Mouse (Mus musculus): ENCODE results near the gene Trpv5. TPM values are rescaled to one million over a fixed set of nuclear protein-coding genes. Genes with fewer than 3 reads are reported as not detected.

The Trpv5 gene
- polyA plus RNA-seq, 1 experiment from 2014 or later: not detected

DNA sequence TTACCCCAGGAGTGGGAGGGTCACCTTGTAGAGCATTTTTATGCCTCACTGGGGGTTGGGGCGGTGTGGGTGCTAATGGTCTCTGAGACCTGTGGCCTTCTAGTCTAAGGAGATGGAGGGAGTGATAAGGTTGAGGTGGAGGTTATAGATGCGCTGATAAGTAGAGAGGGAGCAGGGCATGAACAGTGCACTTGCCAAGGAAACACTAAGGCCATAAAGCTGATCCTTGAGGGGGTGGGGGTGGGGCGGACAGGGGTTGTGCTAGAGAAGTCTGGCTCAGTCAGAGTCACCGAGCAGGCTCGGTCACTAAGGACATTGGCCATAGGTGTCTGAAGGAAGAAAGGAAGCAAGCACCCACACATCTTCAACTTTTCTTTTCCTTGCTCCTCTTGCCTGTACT lies 1.1 kb upstream of the Trpv5 start:
- Histone ChIP-seq H3K27ac (no peak overlapping the region), H3K9me3 (no peaks in the 10 kb centered on the region), H3K4me2 (no peak overlapping the region), H3K9ac (no peak overlapping the region), H3K36me3 (replicated peaks) (no peaks in the 10 kb centered on the region), H3K27me3 (no peaks in the 10 kb centered on the region), H3K4me3 (replicated peaks) (no peak overlapping the region), H3K4me1 (no peaks in the 10 kb centered on the region)
- ATAC-seq (ENCODE audit: low FRiP score): no peak
- 83% methylated on average over 5 of the region's 5 CpGs for WGBS

DNA sequence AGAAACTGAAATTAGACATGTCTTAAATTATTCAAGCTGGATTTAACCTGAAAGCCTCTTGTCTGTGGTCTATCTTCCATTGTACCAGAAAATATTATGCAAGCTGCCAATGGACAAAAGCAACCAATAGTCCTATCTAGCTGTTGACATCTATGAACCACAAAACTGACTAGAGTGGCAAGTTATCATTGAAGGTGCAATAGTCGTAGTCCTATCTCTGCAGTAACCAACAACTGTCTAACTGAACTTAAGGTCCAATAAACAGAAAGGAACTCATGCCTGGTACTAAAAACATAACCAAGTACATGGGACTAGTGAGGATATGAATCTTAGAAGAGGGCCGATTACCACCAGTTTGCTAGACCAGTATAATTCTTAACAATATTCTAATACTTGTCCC lies 4.0 kb downstream of the Trpv5 start:
- Histone ChIP-seq H3K9ac (no peak overlapping the region), H3K9me3 (no peaks in the 10 kb centered on the region), H3K36me3 (replicated peaks) (no peaks in the 10 kb centered on the region), H3K27ac (no peak overlapping the region), H3K4me1 (no peaks in the 10 kb centered on the region), H3K4me2 (no peak overlapping the region), H3K4me3 (replicated peaks) (no peak overlapping the region), H3K27me3 (no peaks in the 10 kb centered on the region)
- ATAC-seq (ENCODE audit: low FRiP score): no peak
- 90% methylated on average over 2 of the region's 2 CpGs for WGBS

DNA sequence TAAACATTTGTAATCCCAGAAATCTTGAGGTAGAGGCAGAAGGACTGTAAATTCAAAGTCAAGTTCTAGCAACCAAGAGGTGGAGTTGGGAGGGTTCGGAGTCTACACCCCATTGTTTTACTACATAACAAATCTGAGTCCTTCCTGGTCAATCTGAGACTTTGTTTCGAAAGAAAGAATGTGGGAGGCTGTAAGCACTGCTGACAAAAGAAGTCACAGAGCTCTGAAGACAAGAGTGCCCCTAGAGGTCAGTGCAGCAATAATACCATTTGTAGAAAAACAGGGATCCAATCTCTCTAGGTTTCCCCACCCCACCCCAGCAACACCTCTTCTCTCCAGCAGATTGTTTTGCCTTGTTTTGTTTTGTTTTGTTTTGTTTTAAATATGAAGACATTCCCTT lies 18.2 kb downstream of the Trpv5 start:
- 27% methylated on average over 2 of the region's 2 CpGs for WGBS
- no peak for ATAC-seq (ENCODE audit: low FRiP score)
- no peak overlapping the region for H3K4me3 ChIP-seq (replicated peaks)
- H3K9ac ChIP-seq: no peak overlapping the region
- no peaks in the 10 kb centered on the region for H3K4me1 ChIP-seq
- no peaks in the 10 kb centered on the region for H3K9me3 ChIP-seq
- H3K27ac ChIP-seq: no peak overlapping the region
- H3K27me3 ChIP-seq: no peaks in the 10 kb centered on the region
- H3K4me2 ChIP-seq: no peak overlapping the region
- H3K36me3 ChIP-seq (replicated peaks): no peaks in the 10 kb centered on the region

DNA sequence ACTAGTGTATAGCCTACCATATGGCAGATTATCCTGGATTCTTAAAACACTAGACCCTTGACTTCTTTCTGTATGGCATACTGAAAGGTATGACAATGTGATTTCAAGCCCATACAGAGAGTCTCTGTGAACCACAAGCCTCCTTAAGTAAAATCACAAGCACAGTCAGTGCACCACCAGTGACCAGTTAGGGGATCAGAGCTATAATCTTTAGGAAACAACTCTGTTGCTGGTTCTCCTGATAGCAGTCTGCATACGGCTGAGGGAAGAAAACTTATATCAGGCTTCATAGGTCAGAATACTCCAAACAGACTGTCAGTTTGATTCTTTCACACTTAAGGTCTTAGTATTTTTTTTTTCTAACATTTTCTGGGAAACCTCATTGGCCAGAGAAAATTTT lies 22.1 kb downstream of the Trpv5 start:
- Histone ChIP-seq H3K4me2 (no peak overlapping the region), H3K4me1 (no peaks in the 10 kb centered on the region), H3K9ac (no peak overlapping the region), H3K9me3 (no peaks in the 10 kb centered on the region), H3K4me3 (replicated peaks) (no peak overlapping the region), H3K27ac (no peak overlapping the region), H3K27me3 (no peaks in the 10 kb centered on the region), H3K36me3 (replicated peaks) (no peaks in the 10 kb centered on the region)
- ATAC-seq (ENCODE audit: low FRiP score): no peak
- 91% methylated on average over 1 of the region's 1 CpGs for WGBS

DNA sequence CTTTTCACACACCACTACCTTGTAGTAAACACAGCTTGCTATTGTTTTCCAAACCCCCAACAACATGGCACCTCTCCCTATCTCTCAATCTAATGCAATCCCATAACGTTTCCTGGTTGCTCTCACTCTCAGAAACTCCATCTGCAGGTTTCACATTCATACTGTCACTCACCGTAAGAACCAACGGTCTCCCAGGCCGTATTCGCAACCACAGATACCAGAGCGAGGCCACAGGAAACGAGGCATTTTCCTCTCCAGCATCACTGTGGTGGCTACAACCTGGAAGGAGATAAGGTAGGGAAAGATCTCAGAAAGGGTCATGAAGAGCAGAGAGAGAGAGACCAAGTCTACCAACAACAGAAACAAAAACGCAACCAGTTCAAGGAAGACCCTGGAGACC lies 25.9 kb downstream of the Trpv5 start:
- H3K4me1 ChIP-seq: no peaks in the 10 kb centered on the region
- no peak overlapping the region for H3K27ac ChIP-seq
- no peaks in the 10 kb centered on the region for H3K27me3 ChIP-seq
- ATAC-seq (ENCODE audit: low FRiP score): no peak
- H3K36me3 ChIP-seq (replicated peaks): no peaks in the 10 kb centered on the region
- no peaks in the 10 kb centered on the region for H3K9me3 ChIP-seq
- WGBS: 88% methylated on average over 8 of the region's 8 CpGs
- H3K9ac ChIP-seq: no peak overlapping the region
- H3K4me3 ChIP-seq (replicated peaks): no peak overlapping the region
- no peak overlapping the region for H3K4me2 ChIP-seq

DNA sequence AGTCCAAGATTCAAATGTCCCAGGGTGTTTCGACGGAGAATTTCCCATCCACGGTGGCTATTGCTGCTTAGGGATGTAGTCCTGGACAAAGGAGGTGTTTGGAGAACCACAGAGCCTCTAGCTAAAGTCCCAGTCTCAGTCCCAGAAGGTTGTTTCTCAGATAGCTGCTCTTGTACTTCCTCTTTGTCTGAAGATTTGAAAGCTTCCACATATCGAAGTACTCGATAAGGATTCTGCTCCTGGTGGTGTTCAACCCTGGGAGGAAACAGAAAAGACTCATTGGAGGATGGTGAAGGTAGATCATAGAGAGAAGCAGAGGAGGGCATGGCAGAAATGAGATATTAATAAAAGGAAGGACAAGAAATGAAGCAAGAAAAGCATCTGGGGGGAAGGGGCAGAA lies 27.4 kb downstream of the Trpv5 start:
- H3K36me3 ChIP-seq (replicated peaks): no peaks in the 10 kb centered on the region
- ATAC-seq (ENCODE audit: low FRiP score): no peak
- no peak overlapping the region for H3K9ac ChIP-seq
- no peaks in the 10 kb centered on the region for H3K4me1 ChIP-seq
- no peaks in the 10 kb centered on the region for H3K9me3 ChIP-seq
- H3K4me2 ChIP-seq: no peak overlapping the region
- H3K27me3 ChIP-seq: no peaks in the 10 kb centered on the region
- no peak overlapping the region for H3K27ac ChIP-seq
- no peak overlapping the region for H3K4me3 ChIP-seq (replicated peaks)
- 96% methylated on average over 5 of the region's 5 CpGs for WGBS

DNA sequence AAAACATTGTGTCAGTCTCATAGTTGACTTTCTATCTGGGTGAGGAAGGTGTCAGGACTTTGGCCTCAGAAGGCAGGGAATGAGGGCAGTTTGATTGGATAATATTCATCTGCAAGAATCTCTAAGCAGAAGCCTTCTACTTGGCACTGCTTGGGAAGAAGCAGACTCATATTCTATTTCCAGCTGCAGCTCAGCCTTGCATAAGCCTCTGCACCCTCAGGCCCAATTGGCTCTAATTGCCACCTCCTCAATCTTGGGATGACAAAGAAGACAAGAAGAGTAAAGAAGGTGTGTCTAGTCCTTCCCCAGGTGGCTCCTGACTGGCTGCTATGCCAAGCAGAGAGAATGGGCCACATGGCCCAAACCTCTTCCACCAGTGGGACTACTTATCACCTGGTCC lies 33.9 kb downstream of the Trpv5 start:
- H3K36me3 ChIP-seq (replicated peaks): no peaks in the 10 kb centered on the region
- H3K4me1 ChIP-seq: no peaks in the 10 kb centered on the region
- no peak overlapping the region for H3K27ac ChIP-seq
- no peaks in the 10 kb centered on the region for H3K27me3 ChIP-seq
- H3K9ac ChIP-seq: no peak overlapping the region
- no peak for ATAC-seq (ENCODE audit: low FRiP score)
- no peak overlapping the region for H3K4me3 ChIP-seq (replicated peaks)
- no peak overlapping the region for H3K4me2 ChIP-seq
- no peaks in the 10 kb centered on the region for H3K9me3 ChIP-seq

DNA sequence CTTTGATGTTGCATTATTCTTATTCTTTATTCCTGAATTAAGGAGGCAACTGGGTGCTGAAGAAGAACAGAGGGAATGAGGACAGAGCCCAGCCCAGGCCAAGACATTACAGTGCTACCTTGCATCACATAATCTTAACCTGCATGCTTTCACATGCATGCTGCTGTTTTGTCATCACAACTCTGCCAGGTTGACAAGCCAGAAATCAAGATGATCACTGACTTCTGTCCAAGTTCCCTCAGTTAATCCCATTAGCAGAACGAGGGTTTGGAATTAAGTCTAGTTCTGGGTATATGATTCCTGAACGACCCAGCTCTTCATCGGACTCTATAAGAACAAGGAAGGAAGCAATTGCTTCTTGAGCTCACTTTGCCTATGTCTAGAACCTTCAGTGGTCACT lies 34.3 kb downstream of the Trpv5 start:
- 83% methylated on average over 3 of the region's 3 CpGs for WGBS

DNA sequence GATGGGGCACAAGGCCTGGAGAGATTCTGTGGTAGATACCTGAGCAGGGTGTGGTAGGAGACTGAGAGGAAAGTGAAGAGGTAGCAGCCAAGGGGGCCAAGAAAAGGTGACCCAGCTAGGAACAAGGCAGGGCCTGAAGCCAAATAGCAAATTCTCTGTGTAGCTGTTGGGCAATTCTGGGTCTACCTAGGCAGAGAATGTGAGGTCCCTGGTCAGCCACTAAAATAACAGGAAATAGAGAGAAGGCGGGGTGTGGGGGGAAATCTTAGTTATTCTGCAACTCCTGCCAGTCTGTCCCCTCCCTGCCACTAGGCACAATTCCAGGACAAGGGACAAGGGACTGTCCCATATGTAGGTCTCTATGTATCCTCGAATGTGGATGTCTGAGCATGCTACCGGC lies 37.3 kb downstream of the Trpv5 start:
- Histone ChIP-seq H3K27me3 (no peaks in the 10 kb centered on the region), H3K4me3 (replicated peaks) (no peak overlapping the region), H3K27ac (no peak overlapping the region), H3K9me3 (no peaks in the 10 kb centered on the region), H3K4me1 (no peaks in the 10 kb centered on the region), H3K36me3 (replicated peaks) (no peaks in the 10 kb centered on the region), H3K4me2 (no peak overlapping the region), H3K9ac (no peak overlapping the region)
- 93% methylated on average over 3 of the region's 3 CpGs for WGBS
- no peak for ATAC-seq (ENCODE audit: low FRiP score)

More for the DNA sequence above, 34.3 kb downstream of the Trpv5 start:
- Histone ChIP-seq H3K27ac (no peak overlapping the region), H3K9me3 (no peaks in the 10 kb centered on the region), H3K4me3 (replicated peaks) (no peak overlapping the region), H3K9ac (no peak overlapping the region), H3K4me1 (no peaks in the 10 kb centered on the region), H3K27me3 (no peaks in the 10 kb centered on the region), H3K36me3 (replicated peaks) (no peaks in the 10 kb centered on the region), H3K4me2 (no peak overlapping the region)
- ATAC-seq (ENCODE audit: low FRiP score): no peak

DNA sequence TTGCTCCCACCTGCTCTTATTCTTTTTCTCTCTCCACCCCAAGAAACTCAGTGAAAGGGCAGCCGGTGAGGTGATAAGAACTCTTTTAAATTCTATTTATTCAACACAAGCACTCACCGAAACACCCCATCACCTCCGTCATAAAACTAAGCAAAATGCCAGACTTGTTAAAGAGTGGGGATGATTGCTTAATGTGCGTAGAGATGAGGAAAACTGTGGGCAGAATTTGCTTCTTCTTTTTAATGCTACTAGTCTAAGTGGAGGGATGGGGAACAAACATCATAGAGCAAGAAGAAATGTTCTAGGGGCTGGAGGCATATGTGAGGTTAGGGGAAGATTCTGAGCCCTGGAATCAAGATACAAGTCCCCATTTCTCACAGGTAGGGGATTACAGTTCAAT lies 37.8 kb downstream of the Trpv5 start:
- Histone ChIP-seq H3K36me3 (replicated peaks) (no peaks in the 10 kb centered on the region), H3K27ac (no peak overlapping the region), H3K4me2 (no peak overlapping the region), H3K4me3 (replicated peaks) (no peak overlapping the region), H3K4me1 (no peaks in the 10 kb centered on the region), H3K27me3 (no peaks in the 10 kb centered on the region), H3K9ac (no peak overlapping the region), H3K9me3 (no peaks in the 10 kb centered on the region)
- WGBS: 94% methylated on average over 4 of the region's 4 CpGs
- no peak for ATAC-seq (ENCODE audit: low FRiP score)

DNA sequence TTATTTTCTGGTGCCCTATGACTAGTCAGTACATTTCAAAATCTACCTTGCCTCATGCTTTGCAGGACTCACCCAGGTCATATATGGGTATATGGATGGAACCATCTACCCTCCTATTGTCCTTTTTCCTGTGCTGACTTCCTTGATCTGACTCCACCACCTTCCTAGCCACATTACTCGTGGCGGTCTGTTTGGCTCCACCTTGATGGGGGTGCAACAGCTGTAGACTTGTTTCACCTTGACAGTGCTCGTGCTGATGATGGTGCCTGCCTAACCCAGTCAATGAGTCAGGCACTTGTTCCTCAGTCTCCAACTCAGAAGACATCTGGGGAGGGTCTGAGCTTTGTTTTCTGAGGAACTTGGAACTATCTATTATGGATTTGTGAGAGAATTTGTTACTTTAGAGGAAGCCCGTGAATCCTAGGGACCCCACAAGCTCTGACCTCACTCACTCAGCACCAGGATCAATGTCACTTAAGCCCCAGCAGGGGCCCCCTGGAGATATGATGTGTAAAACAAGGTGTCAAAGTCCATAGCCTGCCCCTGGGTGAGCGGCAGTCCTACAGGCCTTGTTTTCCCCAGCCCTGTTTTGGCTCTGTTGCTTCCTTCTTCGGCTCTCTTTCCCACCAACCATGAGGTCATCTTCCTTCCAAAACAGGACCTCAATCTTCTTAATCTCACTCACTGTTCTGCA lies 39.2 kb downstream of the Trpv5 start:
- 82% methylated on average over 6 of the region's 6 CpGs for WGBS
- Histone ChIP-seq H3K9ac (no peak overlapping the region), H3K4me2 (no peak overlapping the region), H3K9me3 (no peaks in the 10 kb centered on the region), H3K27ac (no peak overlapping the region), H3K27me3 (no peaks in the 10 kb centered on the region), H3K4me3 (replicated peaks) (no peak overlapping the region), H3K36me3 (replicated peaks) (no peaks in the 10 kb centered on the region), H3K4me1 (no peaks in the 10 kb centered on the region)
- no peak for ATAC-seq (ENCODE audit: low FRiP score)

DNA sequence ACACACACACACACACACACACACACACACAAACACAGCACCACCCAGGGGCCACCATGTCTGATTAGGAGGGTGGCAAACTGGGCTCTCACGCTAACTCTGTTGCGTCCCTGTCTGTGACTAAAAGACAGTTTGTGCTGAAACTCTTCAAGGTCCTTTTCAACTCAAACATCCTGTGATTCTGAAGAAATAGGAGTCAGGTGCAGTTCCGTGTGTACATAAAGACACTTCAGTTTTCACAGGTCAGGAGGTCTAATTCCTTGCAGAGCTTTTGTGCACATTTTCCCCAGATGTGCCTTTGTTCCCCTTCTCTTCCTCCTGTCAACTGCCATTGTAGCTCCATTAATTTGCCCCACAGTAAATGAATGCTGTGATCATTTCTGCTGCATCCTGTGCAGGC lies 40.1 kb downstream of the Trpv5 start:
- Histone ChIP-seq H3K4me2 (no peak overlapping the region), H3K4me3 (replicated peaks) (no peak overlapping the region), H3K27ac (no peak overlapping the region), H3K36me3 (replicated peaks) (no peaks in the 10 kb centered on the region), H3K9me3 (no peaks in the 10 kb centered on the region), H3K4me1 (no peaks in the 10 kb centered on the region), H3K9ac (no peak overlapping the region), H3K27me3 (no peaks in the 10 kb centered on the region)
- no peak for ATAC-seq (ENCODE audit: low FRiP score)
- 60% methylated on average over 3 of the region's 3 CpGs for WGBS

DNA sequence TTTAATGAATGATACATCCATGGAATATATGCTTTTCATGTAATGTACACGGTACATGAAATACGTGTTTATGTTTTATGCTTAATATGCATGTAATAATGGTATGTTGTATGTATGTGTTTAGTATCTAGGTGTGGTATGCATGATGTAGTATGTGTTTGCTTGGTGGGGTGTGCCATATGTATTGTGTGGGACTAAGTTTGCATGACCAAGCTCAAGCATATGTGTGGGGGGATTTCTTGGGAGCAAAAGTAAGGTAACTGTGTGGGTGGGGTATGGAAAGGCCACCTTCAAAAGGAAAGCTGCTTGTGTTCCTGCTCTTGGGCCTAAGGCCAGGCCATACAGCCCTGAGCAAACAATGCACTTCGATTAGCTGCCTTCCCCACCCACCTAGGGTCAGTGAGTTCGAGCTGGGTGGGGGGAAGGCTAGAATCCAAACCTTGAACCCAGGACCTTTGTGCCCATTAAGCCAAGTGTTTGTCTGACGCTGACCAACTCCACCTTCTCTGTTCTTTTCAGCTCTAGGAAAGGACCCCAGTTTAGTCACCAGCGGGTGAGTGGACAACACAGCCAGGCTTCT lies 42.6 kb downstream of the Trpv5 start:
- Histone ChIP-seq H3K27ac (no peak overlapping the region), H3K4me2 (no peak overlapping the region), H3K36me3 (replicated peaks) (no peaks in the 10 kb centered on the region), H3K4me1 (no peaks in the 10 kb centered on the region), H3K9me3 (no peaks in the 10 kb centered on the region), H3K4me3 (replicated peaks) (no peak overlapping the region), H3K27me3 (no peaks in the 10 kb centered on the region), H3K9ac (no peak overlapping the region)
- WGBS: 81% methylated on average over 6 of the region's 6 CpGs
- ATAC-seq (ENCODE audit: low FRiP score): no peak

Data from forebrain, embryonic 12.5 days (tissue).